Comparison of ENCODE assay signal across 23 mouse cellular contexts in the genomic region with DNA sequence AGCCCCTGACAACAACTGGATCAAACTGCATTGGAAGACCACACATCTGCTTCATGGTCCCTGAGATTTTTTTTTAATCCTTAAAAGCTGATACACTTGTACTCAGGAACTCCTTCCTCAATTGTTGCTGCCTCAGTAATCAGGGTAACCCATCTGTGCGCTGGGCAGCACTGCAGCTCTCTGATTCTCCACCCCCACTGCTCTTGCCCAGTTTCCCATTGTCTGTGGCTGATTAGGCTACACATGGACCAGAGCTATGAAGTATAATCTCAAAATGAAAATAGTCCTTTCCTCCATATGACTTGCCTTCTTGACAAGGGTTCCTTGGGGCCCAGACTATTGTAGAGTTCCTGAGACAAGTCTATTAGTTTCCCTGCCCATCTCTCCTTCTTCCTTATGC.
DNase-seq lines count a peak whose midpoint lies in the region; ATAC-seq lines count a peak whose summit lies in the region.
"Had no signal": no experiment of that assay in that cellular context is flagged by ENCODE, and none has a peak within 500 bp of the region (broad histone marks: within the 10 kb centered on the region; RNA-seq: fewer than 3 reads in every experiment).

No protein-coding gene starts in this region.

- H3K4me2 ChIP-seq in liver, embryonic 13.5 days: no peak overlapping the region
- H3K4me2 ChIP-seq in liver, embryonic 12.5 days: no peak overlapping the region
- no peak overlapping the region for H3K4me2 ChIP-seq in heart, embryonic 12.5 days
- H3K4me2 ChIP-seq: forebrain, embryonic 13.5 days; hindbrain, embryonic 12.5 days; hindbrain, embryonic 15.5 days had no signal

- no peaks in the 10 kb centered on the region for H3K36me3 ChIP-seq in liver, embryonic 13.5 days
- no peaks in the 10 kb centered on the region for H3K36me3 ChIP-seq in liver, embryonic 12.5 days
- no peaks in the 10 kb centered on the region for H3K36me3 ChIP-seq in heart, embryonic 12.5 days
- H3K36me3 ChIP-seq: forebrain, embryonic 10.5 days; heart, embryonic 10.5 days; hindbrain, embryonic 12.5 days; hindbrain, embryonic 15.5 days had no signal

- H3K9ac ChIP-seq in liver, embryonic 13.5 days: no peak overlapping the region
- H3K9ac ChIP-seq in liver, embryonic 12.5 days: no peak overlapping the region
- no peak overlapping the region for H3K9ac ChIP-seq in heart, embryonic 12.5 days
- H3K9ac ChIP-seq: forebrain, embryonic 13.5 days; hindbrain, embryonic 12.5 days; hindbrain, embryonic 15.5 days had no signal

- H3K27me3 ChIP-seq in liver, embryonic 13.5 days: no peaks in the 10 kb centered on the region
- no peaks in the 10 kb centered on the region for H3K27me3 ChIP-seq in liver, embryonic 12.5 days (replicated peaks)
- no peaks in the 10 kb centered on the region for H3K27me3 ChIP-seq in heart, embryonic 12.5 days (replicated peaks)
- H3K27me3 ChIP-seq: forebrain, embryonic 13.5 days; hindbrain, embryonic 12.5 days; hindbrain, embryonic 15.5 days had no signal

- H3K4me1 ChIP-seq in liver, embryonic 13.5 days (replicated peaks): no peaks in the 10 kb centered on the region
- H3K4me1 ChIP-seq in liver, embryonic 12.5 days: no peaks in the 10 kb centered on the region
- H3K4me1 ChIP-seq in heart, embryonic 12.5 days (replicated peaks): no peaks in the 10 kb centered on the region
- H3K4me1 ChIP-seq: forebrain, embryonic 10.5 days; forebrain, embryonic 13.5 days; heart, embryonic 10.5 days; hindbrain, embryonic 12.5 days; hindbrain, embryonic 15.5 days had no signal

- ATAC-seq in liver, embryonic 13.5 days (ENCODE audit: low read depth): peak; percentile 31
- no peak for ATAC-seq in liver, embryonic 12.5 days
- peak; percentile 94 for ATAC-seq in megakaryocyte progenitor cell, adult 5-6 weeks (replicated peaks; ENCODE audit: poor library complexity)
- no peak for ATAC-seq in heart, embryonic 12.5 days (ENCODE audit: insufficient number of reproducible peaks, low FRiP score)
- ATAC-seq: activated CD4-positive, CD25-positive, alpha-beta regulatory T cell, adult 4 months; CD4-positive, CD25-positive, alpha-beta regulatory T cell, adult 4 months; forebrain, embryonic 13.5 days; forebrain, embryonic 16.5 days had no signal

- no peaks in the 10 kb centered on the region for H3K9me3 ChIP-seq in liver, embryonic 13.5 days (replicated peaks)
- peaks cover 2% of the 10 kb centered on the region; the same call in 1 of the 2 replicates for H3K9me3 ChIP-seq in liver, embryonic 12.5 days (replicated peaks)
- H3K9me3 ChIP-seq in heart, embryonic 12.5 days (replicated peaks): no peaks in the 10 kb centered on the region
- H3K9me3 ChIP-seq: forebrain, embryonic 10.5 days; forebrain, embryonic 13.5 days; heart, embryonic 10.5 days; hindbrain, embryonic 12.5 days; hindbrain, embryonic 15.5 days had no signal

- no peak overlapping the region for H3K4me3 ChIP-seq in liver, embryonic 13.5 days (replicated peaks)
- no peak overlapping the region for H3K4me3 ChIP-seq in liver, embryonic 12.5 days
- H3K4me3 ChIP-seq in heart, embryonic 12.5 days: no peak overlapping the region
- H3K4me3 ChIP-seq: forebrain, embryonic 10.5 days; forebrain, embryonic 13.5 days; heart, adult 2 months; heart, embryonic 10.5 days; hindbrain, embryonic 12.5 days; hindbrain, embryonic 15.5 days had no signal

- WGBS in liver, embryonic 13.5 days (ENCODE audit: insufficient replicate concordance): 29% methylated on average over 1 of the region's 1 CpGs
- 31% methylated on average over 1 of the region's 1 CpGs for WGBS in liver, embryonic 12.5 days (ENCODE audit: insufficient replicate concordance)
- 65% methylated on average over 1 of the region's 1 CpGs for WGBS in heart, embryonic 12.5 days

- DNase-seq in liver, embryonic 13.5 days: peak; percentile 11
- peak; percentile 60 for DNase-seq in MEL-GATA-1-ER (ENCODE audit: extremely low read depth, low read depth)
- no peak for DNase-seq in urinary bladder, postnatal 36 days (ENCODE audit: low spot score in 2 of 2)
- no peak for DNase-seq in Muller cell, postnatal 12 days (ENCODE audit: inconsistent ontology term)
- DNase-seq: adrenal gland, adult 8-10 months; adrenal gland, postnatal 25 days; cerebellum, adult 18-20 months; cerebellum, adult 9-10 months; cerebellum, postnatal 14 days; gastrocnemius, postnatal 10 days; gastrocnemius, postnatal 36 days; heart, adult 2 months had no signal

- no peak overlapping the region for H3K27ac ChIP-seq in liver, embryonic 13.5 days
- no peak overlapping the region for H3K27ac ChIP-seq in liver, embryonic 12.5 days
- no peak overlapping the region for H3K27ac ChIP-seq in heart, embryonic 12.5 days (ENCODE audit: poor library complexity, severe bottlenecking)
- H3K27ac ChIP-seq: forebrain, embryonic 10.5 days; forebrain, embryonic 13.5 days; heart, adult 2 months; heart, embryonic 10.5 days; hindbrain, embryonic 12.5 days; hindbrain, embryonic 15.5 days had no signal

Comparison
In these comparisons a context has a peak if more than half of its experiments do, and no peak if none do; other contexts are left out.
1. ATAC-seq: peak in liver, embryonic 13.5 days (single experiment) and megakaryocyte progenitor cell, adult 5-6 weeks (single experiment); none in liver, embryonic 12.5 days (single experiment) and heart, embryonic 12.5 days (single experiment).
2. DNase-seq: peak in liver, embryonic 13.5 days (single experiment) and MEL-GATA-1-ER (single experiment); none in urinary bladder, postnatal 36 days (0 of 2) and Muller cell, postnatal 12 days (single experiment).